Mouse (Mus musculus): Measurements from ENCODE around the gene Auts2. TPM values are rescaled to one million over a fixed set of nuclear protein-coding genes. Genes with fewer than 3 reads are reported as not detected.

The Auts2 gene
- total RNA-seq, 1 experiment = 9.9 TPM

GRCm38 (mm10) chr5:132270896-132271295 is 272.2 kb downstream of the Auts2 start:
- H3K4me1 ChIP-seq (ENCODE audit: control insufficient read depth in 2 of 2, insufficient read depth in 2 of 2, low read length in 2 of 2, poor library complexity in 1 of 2) = no peaks in the 10 kb centered on the region
- in situ Hi-C loops (cut with MboI; ENCODE audit: low sequenced_read_pairs in 2 of 2, unreplicated experiment in 2 of 2) = no loop called here
- no peak for DNase-seq (ENCODE audit: low read depth, low spot score)
- no peak overlapping the region for H3K27ac ChIP-seq (ENCODE audit: insufficient read depth, low read depth, low read length, poor library complexity, severe bottlenecking)
- H3K36me3 ChIP-seq (ENCODE audit: control insufficient read depth, insufficient read depth, low read length, poor library complexity, severe bottlenecking) = no peaks in the 10 kb centered on the region
- no peak for TF ChIP-seq MAFK (IDR thresholded peaks at IDR 0.05; ENCODE audit: insufficient read depth, low read depth, low read length)
- TF ChIP-seq ZC3H11A (IDR thresholded peaks at IDR 0.05; ENCODE audit: borderline replicate concordance, low read depth, low read length) = no peak
- TF ChIP-seq ZNF384 (IDR thresholded peaks at IDR 0.05; ENCODE audit: low read depth, low read length) = no peak
- TF ChIP-seq CHD2 (IDR thresholded peaks at IDR 0.05; ENCODE audit: low read depth, low read length) = no peak
- TF ChIP-seq HCFC1 (IDR thresholded peaks at IDR 0.05; ENCODE audit: borderline replicate concordance, insufficient read depth, low read length) = no peak
- no peaks in the 10 kb centered on the region for H3K9me3 ChIP-seq (ENCODE audit: control insufficient read depth, insufficient read depth, low read depth, low read length)
- no peak overlapping the region for H3K9ac ChIP-seq (ENCODE audit: insufficient read depth, low read depth, low read length, poor library complexity, severe bottlenecking)
- H3K4me3 ChIP-seq (ENCODE audit: insufficient read depth in 1 of 2, low read depth in 1 of 2, low read length in 2 of 2, poor library complexity in 1 of 2, severe bottlenecking in 1 of 2) = no peak overlapping the region

GRCm38 (mm10) chr5:132270074-132270473 is 273.1 kb downstream of the Auts2 start:
- DNase-seq (ENCODE audit: low read depth, low spot score) = no peak
- Histone ChIP-seq H3K4me1 (ENCODE audit: control insufficient read depth in 2 of 2, insufficient read depth in 2 of 2, low read length in 2 of 2, poor library complexity in 1 of 2) (no peaks in the 10 kb centered on the region), H3K9me3 (ENCODE audit: control insufficient read depth, insufficient read depth, low read depth, low read length) (no peaks in the 10 kb centered on the region), H3K27ac (ENCODE audit: insufficient read depth, low read depth, low read length, poor library complexity, severe bottlenecking) (no peak overlapping the region), H3K36me3 (ENCODE audit: control insufficient read depth, insufficient read depth, low read length, poor library complexity, severe bottlenecking) (no peaks in the 10 kb centered on the region), H3K9ac (ENCODE audit: insufficient read depth, low read depth, low read length, poor library complexity, severe bottlenecking) (no peak overlapping the region), H3K4me3 (ENCODE audit: insufficient read depth in 1 of 2, low read depth in 1 of 2, low read length in 2 of 2, poor library complexity in 1 of 2, severe bottlenecking in 1 of 2) (no peak overlapping the region)
- in situ Hi-C loops (cut with MboI; ENCODE audit: low sequenced_read_pairs in 2 of 2, unreplicated experiment in 2 of 2) = no loop called here
- TF ChIP-seq HCFC1 (IDR thresholded peaks at IDR 0.05; ENCODE audit: borderline replicate concordance, insufficient read depth, low read length) = no peak
- TF ChIP-seq CHD2 (IDR thresholded peaks at IDR 0.05; ENCODE audit: low read depth, low read length) = no peak
- no peak for TF ChIP-seq ZC3H11A (IDR thresholded peaks at IDR 0.05; ENCODE audit: borderline replicate concordance, low read depth, low read length)
- no peak for TF ChIP-seq MAFK (IDR thresholded peaks at IDR 0.05; ENCODE audit: insufficient read depth, low read depth, low read length)
- no peak for TF ChIP-seq ZNF384 (IDR thresholded peaks at IDR 0.05; ENCODE audit: low read depth, low read length)

GRCm38 (mm10) chr5:132268351-132268967 is 274.7 kb downstream of the Auts2 start:
- no peak for TF ChIP-seq ZC3H11A (IDR thresholded peaks at IDR 0.05; ENCODE audit: borderline replicate concordance, low read depth, low read length)
- TF ChIP-seq HCFC1 (IDR thresholded peaks at IDR 0.05; ENCODE audit: borderline replicate concordance, insufficient read depth, low read length) = no peak
- no peak for TF ChIP-seq CHD2 (IDR thresholded peaks at IDR 0.05; ENCODE audit: low read depth, low read length)
- no peak for TF ChIP-seq ZNF384 (IDR thresholded peaks at IDR 0.05; ENCODE audit: low read depth, low read length)
- no peak for TF ChIP-seq MAFK (IDR thresholded peaks at IDR 0.05; ENCODE audit: insufficient read depth, low read depth, low read length)
- in situ Hi-C loops (cut with MboI; ENCODE audit: low sequenced_read_pairs in 2 of 2, unreplicated experiment in 2 of 2) = no loop called here

GRCm38 (mm10) chr5:132265015-132265414 is 278.1 kb downstream of the Auts2 start:
- no peak overlapping the region for H3K4me3 ChIP-seq (ENCODE audit: insufficient read depth in 1 of 2, low read depth in 1 of 2, low read length in 2 of 2, poor library complexity in 1 of 2, severe bottlenecking in 1 of 2)
- H3K36me3 ChIP-seq (ENCODE audit: control insufficient read depth, insufficient read depth, low read length, poor library complexity, severe bottlenecking) = no peaks in the 10 kb centered on the region
- no peak for DNase-seq (ENCODE audit: low read depth, low spot score)
- no peaks in the 10 kb centered on the region for H3K9me3 ChIP-seq (ENCODE audit: control insufficient read depth, insufficient read depth, low read depth, low read length)
- H3K27ac ChIP-seq (ENCODE audit: insufficient read depth, low read depth, low read length, poor library complexity, severe bottlenecking) = no peak overlapping the region
- TF ChIP-seq CHD2 (IDR thresholded peaks at IDR 0.05; ENCODE audit: low read depth, low read length) = no peak
- TF ChIP-seq ZNF384 (IDR thresholded peaks at IDR 0.05; ENCODE audit: low read depth, low read length) = no peak
- no peak for TF ChIP-seq ZC3H11A (IDR thresholded peaks at IDR 0.05; ENCODE audit: borderline replicate concordance, low read depth, low read length)
- no peak for TF ChIP-seq MAFK (IDR thresholded peaks at IDR 0.05; ENCODE audit: insufficient read depth, low read depth, low read length)
- no peak for TF ChIP-seq HCFC1 (IDR thresholded peaks at IDR 0.05; ENCODE audit: borderline replicate concordance, insufficient read depth, low read length)
- no peak overlapping the region for H3K9ac ChIP-seq (ENCODE audit: insufficient read depth, low read depth, low read length, poor library complexity, severe bottlenecking)
- in situ Hi-C loops (cut with MboI; ENCODE audit: low sequenced_read_pairs in 2 of 2, unreplicated experiment in 2 of 2) = no loop called here
- no peaks in the 10 kb centered on the region for H3K4me1 ChIP-seq (ENCODE audit: control insufficient read depth in 2 of 2, insufficient read depth in 2 of 2, low read length in 2 of 2, poor library complexity in 1 of 2)

More at GRCm38 (mm10) chr5:132268351-132268967, 274.7 kb downstream of the Auts2 start:
- Histone ChIP-seq H3K4me1 (ENCODE audit: control insufficient read depth in 2 of 2, insufficient read depth in 2 of 2, low read length in 2 of 2, poor library complexity in 1 of 2) (no peaks in the 10 kb centered on the region), H3K4me3 (ENCODE audit: insufficient read depth in 1 of 2, low read depth in 1 of 2, low read length in 2 of 2, poor library complexity in 1 of 2, severe bottlenecking in 1 of 2) (no peak overlapping the region), H3K9me3 (ENCODE audit: control insufficient read depth, insufficient read depth, low read depth, low read length) (no peaks in the 10 kb centered on the region), H3K9ac (ENCODE audit: insufficient read depth, low read depth, low read length, poor library complexity, severe bottlenecking) (no peak overlapping the region), H3K27ac (ENCODE audit: insufficient read depth, low read depth, low read length, poor library complexity, severe bottlenecking) (no peak overlapping the region), H3K36me3 (ENCODE audit: control insufficient read depth, insufficient read depth, low read length, poor library complexity, severe bottlenecking) (no peaks in the 10 kb centered on the region)
- no peak for DNase-seq (ENCODE audit: low read depth, low spot score)
